ENCODE assay signal across 8 mouse cellular contexts in genomic region chr19:17364741-17365140, GRCm38 (mm10). TPM values are rescaled to one million over a fixed set of nuclear protein-coding genes. Genes with fewer than 3 reads are reported as not detected.
DNase-seq lines count a peak whose midpoint lies in the region; ATAC-seq and TF ChIP-seq lines count a peak whose summit lies in the region.

No protein-coding gene starts in this region.

- DNase-seq in layer of hippocampus, adult 2 months (ENCODE audit: low spot score in 2 of 2), result peak; percentile 6 to 50
- DNase-seq in layer of hippocampus, adult 9-10 months (ENCODE audit: low spot score), result no peak
- peak; percentile 22 for DNase-seq in adrenal gland, adult 2 months
- peak; percentile 52 for DNase-seq in embryo, embryonic 10.5 days (ENCODE audit: low spot score)
- peak; percentile 61 for DNase-seq in liver, adult 2 months (ENCODE audit: extremely low read depth, low read depth, low spot score)
- peak; percentile 43 for DNase-seq in stomach, postnatal 0 days (ENCODE audit: low spot score)
- DNase-seq in ovary, adult 18-20 months (ENCODE audit: low spot score), result no peak

- no peak overlapping the region for H3K9ac ChIP-seq in liver, adult 2 months (ENCODE audit: low read depth, low read length)
- H3K9ac ChIP-seq in stomach, postnatal 0 days (ENCODE audit: low read length), result no peak overlapping the region

- no peaks in the 10 kb centered on the region for H3K9me3 ChIP-seq in E14TG2a.4 (ENCODE audit: low read length)
- no peaks in the 10 kb centered on the region for H3K9me3 ChIP-seq in stomach, postnatal 0 days (ENCODE audit: control insufficient read depth, low read length)

- no peak overlapping the region for H3K4me2 ChIP-seq in stomach, postnatal 0 days (replicated peaks; ENCODE audit: low read depth)

- H3K27ac ChIP-seq in layer of hippocampus, adult 2 months, result no peak overlapping the region
- H3K27ac ChIP-seq in liver, adult 2 months (replicated peaks; ENCODE audit: insufficient read depth, low read depth, low read length), result no peak overlapping the region
- no peak overlapping the region for H3K27ac ChIP-seq in stomach, postnatal 0 days (replicated peaks)

- no peak for ATAC-seq in stomach, postnatal 0 days (ENCODE audit: low FRiP score, low TSS enrichment)

- TF ChIP-seq EP300 in stomach, postnatal 0 days (optimal IDR thresholded peaks at IDR 0.05), result no peak

- H3K4me3 ChIP-seq in layer of hippocampus, adult 2 months, result no peak overlapping the region
- H3K4me3 ChIP-seq in E14TG2a.4 (replicated peaks; ENCODE audit: low read length), result no peak overlapping the region
- no peak overlapping the region for H3K4me3 ChIP-seq in liver, adult 2 months (ENCODE audit: insufficient read depth, low read depth, low read length)
- H3K4me3 ChIP-seq in stomach, postnatal 0 days (ENCODE audit: low read depth, low read length), result no peak overlapping the region

- TF ChIP-seq POLR2A in liver, adult 2 months (IDR thresholded peaks at IDR 0.05; ENCODE audit: extremely low read depth, insufficient read depth, low read length), result no peak

- WGBS in liver, adult 2 months, result 36% methylated on average over 3 of the region's 3 CpGs
- WGBS in stomach, postnatal 0 days, result 31% methylated on average over 3 of the region's 3 CpGs

- no peaks in the 10 kb centered on the region for H3K79me2 ChIP-seq in liver, adult 2 months (ENCODE audit: control insufficient read depth, insufficient read depth, low read length)

- TF ChIP-seq CTCF in layer of hippocampus, adult 2 months (conservative IDR thresholded peaks at IDR 0.05), result peak; percentile 78
- TF ChIP-seq CTCF in E14TG2a.4 (conservative IDR thresholded peaks at IDR 0.05; ENCODE audit: low read length), result peak; percentile 69
- TF ChIP-seq CTCF in liver, adult 2 months (IDR thresholded peaks at IDR 0.05; ENCODE audit: low read depth, low read length), result peak; percentile 38; the same call in 1 of the 2 replicates
- peak; percentile 84 for TF ChIP-seq CTCF in stomach, postnatal 0 days (IDR thresholded peaks at IDR 0.05; ENCODE audit: low read depth)

- no peaks in the 10 kb centered on the region for H3K36me3 ChIP-seq in E14TG2a.4 (ENCODE audit: insufficient read depth, low read length)
- H3K36me3 ChIP-seq in liver, adult 2 months (ENCODE audit: control insufficient read depth, insufficient read depth, low read length), result no peaks in the 10 kb centered on the region
- no peaks in the 10 kb centered on the region for H3K36me3 ChIP-seq in stomach, postnatal 0 days (ENCODE audit: control insufficient read depth, insufficient read depth, low read length)

- H3K27me3 ChIP-seq in E14TG2a.4 (ENCODE audit: insufficient read depth, low read length), result peaks cover 5% of the 10 kb centered on the region
- no peaks in the 10 kb centered on the region for H3K27me3 ChIP-seq in liver, adult 2 months (ENCODE audit: control insufficient read depth, insufficient read depth, low read length)
- H3K27me3 ChIP-seq in stomach, postnatal 0 days (ENCODE audit: control insufficient read depth, insufficient read depth, low read length), result no peaks in the 10 kb centered on the region

- H3K4me1 ChIP-seq in E14TG2a.4 (replicated peaks; ENCODE audit: low read depth, low read length), result peaks cover 3% of the 10 kb centered on the region; the same call in 1 of the 2 replicates
- no peaks in the 10 kb centered on the region for H3K4me1 ChIP-seq in liver, adult 2 months (ENCODE audit: control insufficient read depth, insufficient read depth, low read length)
- no peaks in the 10 kb centered on the region for H3K4me1 ChIP-seq in stomach, postnatal 0 days (replicated peaks; ENCODE audit: control insufficient read depth, insufficient read depth)

RNA-seq across cellular contexts. Expression of gene Gcnt1, which starts 7.9 kb away (rescaled TPM):
- 1 to 10 TPM; 3.0 to 4.7 TPM for total RNA-seq in layer of hippocampus, adult 2 months (2021)
- total RNA-seq in adrenal gland, adult 2 months (2021), result 1 to 10 TPM; 2.4 to 2.6 TPM
- polyA plus RNA-seq in adrenal gland, adult 2 months (2012; rRNA removed), result 0.35 and 0.79 TPM in 2 replicates
- 0.55 and 0.81 TPM in 2 replicates for total RNA-seq in liver, adult 2 months (2014; rRNA removed)
- 0.05 and 0.17 TPM in 2 replicates for polyA plus RNA-seq in liver, adult 2 months (2012; rRNA removed)
- 1.4 and 1.5 TPM in 2 replicates for polyA plus RNA-seq in stomach, postnatal 0 days (2015; fragmentation: Nextera tagmentation; extraction: Ambion mirVana)

RNA-seq across cellular contexts. Expression of gene Rfk, which starts 29.1 kb away (rescaled TPM):
- total RNA-seq in layer of hippocampus, adult 2 months (2021), result 10 to 100 TPM; 58.7 to 68.5 TPM
- 100 to 1,000 TPM in 1 of 2 experiments, 10 to 100 TPM in 1; 85.5 to 566 TPM for total RNA-seq in adrenal gland, adult 2 months (2021)
- polyA plus RNA-seq in adrenal gland, adult 2 months (2012; rRNA removed), result 322 and 833 TPM in 2 replicates
- 38.1 and 43.8 TPM in 2 replicates for total RNA-seq in liver, adult 2 months (2014; rRNA removed)
- 51.2 and 53.3 TPM in 2 replicates for polyA plus RNA-seq in liver, adult 2 months (2012; rRNA removed)
- polyA plus RNA-seq in stomach, postnatal 0 days (2015; fragmentation: Nextera tagmentation; extraction: Ambion mirVana), result 145 and 153 TPM in 2 replicates

Comparison
In these comparisons a context has a peak if more than half of its experiments do, and no peak if none do; other contexts are left out.
1. DNase-seq: peak in layer of hippocampus, adult 2 months (2 of 2), adrenal gland, adult 2 months (single experiment), embryo, embryonic 10.5 days (single experiment), liver, adult 2 months (single experiment) and stomach, postnatal 0 days (single experiment); none in layer of hippocampus, adult 9-10 months (single experiment) and ovary, adult 18-20 months (single experiment).
2. Peak in every context shown above with its lines, with median percentiles within 50 percentile points of each other: CTCF ChIP-seq.